Comparison of ENCODE assay signal across 9 mouse cellular contexts in the genomic region with DNA sequence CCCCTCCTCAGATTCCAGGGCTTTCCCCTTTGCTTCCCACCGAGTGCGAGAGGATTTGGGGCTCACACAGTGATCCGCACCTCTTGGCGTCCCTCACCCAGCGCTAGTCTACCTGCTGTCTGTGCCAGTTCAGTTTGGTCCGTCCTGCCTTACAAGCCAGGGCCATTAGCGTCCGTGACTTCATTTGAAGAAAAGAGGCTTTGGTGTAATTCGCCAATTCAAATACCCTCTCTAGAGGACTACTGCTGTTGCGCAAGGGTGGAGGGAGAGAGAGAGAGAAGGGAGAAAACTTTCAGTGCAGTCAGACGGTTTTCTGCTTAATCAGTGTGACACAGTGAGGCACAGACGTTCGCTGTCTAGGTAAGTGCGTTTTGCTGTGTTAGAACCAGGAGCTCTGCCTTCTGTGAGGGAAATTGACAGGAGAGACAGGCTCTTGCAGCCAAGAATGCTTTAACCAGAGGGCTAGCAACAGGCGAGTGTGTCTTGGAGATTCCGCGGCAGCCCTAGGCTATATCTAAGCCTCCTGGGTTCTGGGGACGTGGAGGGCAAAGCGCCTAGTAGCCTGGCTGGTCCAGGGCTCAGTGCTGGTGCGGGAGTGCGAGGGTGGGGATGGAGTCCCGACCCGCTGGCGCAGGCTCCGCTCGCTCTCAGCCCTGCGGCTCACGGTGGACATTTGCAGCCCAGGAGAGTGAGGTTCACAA. TPM values are rescaled to one million over a fixed set of nuclear protein-coding genes. Genes with fewer than 3 reads are reported as not detected.
DNase-seq lines count a peak whose midpoint lies in the region; ATAC-seq and TF ChIP-seq lines count a peak whose summit lies in the region.
"Had no signal": no experiment of that assay in that cellular context is flagged by ENCODE, and none has a peak within 500 bp of the region (broad histone marks: within the 10 kb centered on the region; RNA-seq: fewer than 3 reads in every experiment).

No protein-coding gene starts in this region.

- H3K9me3 ChIP-seq in heart, embryonic 11.5 days (replicated peaks; ENCODE audit: control insufficient read depth, low read length): no peaks in the 10 kb centered on the region
- H3K9me3 ChIP-seq in hindbrain, embryonic 12.5 days (replicated peaks): no peaks in the 10 kb centered on the region
- H3K9me3 ChIP-seq in limb, embryonic 14.5 days (ENCODE audit: control insufficient read depth, low read length): no peaks in the 10 kb centered on the region

- no peaks in the 10 kb centered on the region for H3K36me3 ChIP-seq in heart, embryonic 11.5 days (ENCODE audit: control insufficient read depth, insufficient read depth, low read length)
- H3K36me3 ChIP-seq in hindbrain, embryonic 12.5 days: no peaks in the 10 kb centered on the region
- no peaks in the 10 kb centered on the region for H3K36me3 ChIP-seq in limb, embryonic 14.5 days (ENCODE audit: control insufficient read depth, insufficient read depth, low read length)
- H3K36me3 ChIP-seq: G1E had no signal

- TF ChIP-seq CTCF in cortical plate, adult 2 months (IDR thresholded peaks at IDR 0.05; ENCODE audit: extremely low read depth, insufficient read depth, low read length): no peak

- no peaks in the 10 kb centered on the region; the same call in 1 of the 2 replicates for H3K4me1 ChIP-seq in heart, embryonic 11.5 days (ENCODE audit: control insufficient read depth, insufficient read depth, low read length)
- no peaks in the 10 kb centered on the region for H3K4me1 ChIP-seq in cortical plate, adult 2 months (ENCODE audit: control insufficient read depth, insufficient read depth, low read length)
- peaks cover 4% of the 10 kb centered on the region for H3K4me1 ChIP-seq in hindbrain, embryonic 12.5 days
- H3K4me1 ChIP-seq in limb, embryonic 14.5 days (ENCODE audit: control insufficient read depth, insufficient read depth, low read length): 0 out of 2 replicates have a peak, but pooled peaks cover 4% of the 10 kb centered on the region

- intact Hi-C loops in heart, postnatal 14 days (cut with DNase I): no loop called here

- WGBS in heart, embryonic 11.5 days (ENCODE audit: insufficient replicate concordance): under 1% methylated on average over 28 of the region's 28 CpGs
- WGBS in hindbrain, embryonic 12.5 days: under 1% methylated on average over 28 of the region's 28 CpGs
- under 1% methylated on average over 23 of the region's 28 CpGs for WGBS in limb, embryonic 14.5 days

- peak overlapping the region; percentile 91 for H3K4me2 ChIP-seq in heart, embryonic 11.5 days
- H3K4me2 ChIP-seq in hindbrain, embryonic 12.5 days (replicated peaks): peak overlapping the region; percentile 92
- H3K4me2 ChIP-seq in limb, embryonic 14.5 days (replicated peaks; ENCODE audit: low read depth, low read length, severe bottlenecking): peak overlapping the region; percentile 68

- TF ChIP-seq POLR2A in cortical plate, adult 2 months (IDR thresholded peaks at IDR 0.05; ENCODE audit: extremely low read depth, insufficient read depth, low read length): peak; percentile 35; the same call in 1 of the 2 replicates
- no peak for TF ChIP-seq POLR2A in limb, embryonic 14.5 days (IDR thresholded peaks at IDR 0.05; ENCODE audit: borderline replicate concordance, extremely low read depth, insufficient read depth, insufficient read length)

- ATAC-seq in heart, embryonic 11.5 days (replicated peaks; ENCODE audit: insufficient number of reproducible peaks, low FRiP score, low TSS enrichment): peak; percentile 46; the same call in 1 of the 2 replicates
- peak; percentile 85 for ATAC-seq in hindbrain, embryonic 12.5 days (ENCODE audit: low FRiP score)
- peak; percentile 53; the same call in 1 of the 2 replicates for ATAC-seq in limb, embryonic 14.5 days (ENCODE audit: low FRiP score, low read depth)

- no peak for DNase-seq in heart, postnatal 14 days
- peak; percentile 75 for DNase-seq in ES-CJ7 (ENCODE audit: low read depth, low spot score)
- no peak for DNase-seq in limb, embryonic 14.5 days (ENCODE audit: low spot score)
- DNase-seq in retina, embryonic 14.5 days (ENCODE audit: low spot score): peak; percentile 66
- DNase-seq in c-Kit-positive CD71-positive TER-119-positive erythroid progenitor cells, embryonic 14.5 days (ENCODE audit: low spot score): no peak

- peak overlapping the region; percentile 47 for H3K4me3 ChIP-seq in heart, embryonic 11.5 days (ENCODE audit: low read depth, low read length)
- peak overlapping the region; percentile 75 for H3K4me3 ChIP-seq in cortical plate, adult 2 months (ENCODE audit: insufficient read depth, low read length)
- peak overlapping the region; percentile 51 for H3K4me3 ChIP-seq in hindbrain, embryonic 12.5 days
- peak overlapping the region; percentile 44 for H3K4me3 ChIP-seq in limb, embryonic 14.5 days (replicated peaks; ENCODE audit: low read length)

- peaks cover 27% of the 10 kb centered on the region for H3K27me3 ChIP-seq in heart, embryonic 11.5 days (ENCODE audit: control insufficient read depth, insufficient read depth, low read length)
- H3K27me3 ChIP-seq in hindbrain, embryonic 12.5 days: peaks cover 19% of the 10 kb centered on the region
- peaks cover 31% of the 10 kb centered on the region for H3K27me3 ChIP-seq in limb, embryonic 14.5 days (ENCODE audit: control insufficient read depth, insufficient read depth, low read length)

- H3K27ac ChIP-seq in heart, embryonic 11.5 days (ENCODE audit: low read depth, low read length): no peak overlapping the region
- peak overlapping the region; percentile 87 for H3K27ac ChIP-seq in cortical plate, adult 2 months (ENCODE audit: insufficient read depth, low read length)
- H3K27ac ChIP-seq in hindbrain, embryonic 12.5 days: 0 out of 2 replicates have a peak overlapping the region, but pooled peaks have one; percentile 23
- H3K27ac ChIP-seq in limb, embryonic 14.5 days (replicated peaks; ENCODE audit: low read depth, low read length): no peak overlapping the region

- peak overlapping the region; percentile 53 for H3K9ac ChIP-seq in heart, embryonic 11.5 days (ENCODE audit: low read depth, low read length)
- H3K9ac ChIP-seq in hindbrain, embryonic 12.5 days: peak overlapping the region; percentile 56
- H3K9ac ChIP-seq in limb, embryonic 14.5 days (ENCODE audit: low read depth, low read length, severe bottlenecking): peak overlapping the region; percentile 45

RNA-seq across cellular contexts. Expression of gene Brinp3, which starts 3.0 kb away (rescaled TPM):
- polyA plus RNA-seq in heart, embryonic 11.5 days (2014; fragmentation: Nextera tagmentation; extraction: Ambion mirVana): 0.13 and 0.23 TPM in 2 replicates
- not detected for total RNA-seq in heart, postnatal 14 days (2021)
- 28.1 and 33.4 TPM in 2 replicates for polyA plus RNA-seq in cortical plate, adult 2 months (2012; rRNA removed)
- 3.1 and 5.1 TPM in 2 replicates for polyA plus RNA-seq in hindbrain, embryonic 12.5 days (2016; fragmentation: Nextera tagmentation; extraction: Ambion mirVana)
- polyA plus RNA-seq in limb, embryonic 14.5 days (2012; rRNA removed): 1.7 and 1.8 TPM in 2 replicates
- polyA plus RNA-seq in limb, embryonic 14.5 days (2014; fragmentation: Nextera tagmentation; extraction: Ambion mirVana): 1.9 and 2.7 TPM in 2 replicates
- polyA plus RNA-seq: G1E had no signal

Comparison
In these comparisons a context has a peak if more than half of its experiments do, and no peak if none do; other contexts are left out.
1. H3K27ac ChIP-seq: peak in cortical plate, adult 2 months (single experiment) and hindbrain, embryonic 12.5 days (single experiment); none in heart, embryonic 11.5 days (single experiment) and limb, embryonic 14.5 days (single experiment).
2. DNase-seq: peak in ES-CJ7 (single experiment) and retina, embryonic 14.5 days (single experiment); none in heart, postnatal 14 days (0 of 2), limb, embryonic 14.5 days (single experiment) and c-Kit-positive CD71-positive TER-119-positive erythroid progenitor cells, embryonic 14.5 days (single experiment).
3. Peak in every context shown above with its lines, with median percentiles within 50 percentile points of each other: ATAC-seq, H3K4me2 ChIP-seq, H3K4me3 ChIP-seq and H3K9ac ChIP-seq.